Mouse (Mus musculus) thymus, adult 2 months (tissue): ENCODE measurements at regions not wholly inside any gene's neighbourhood (a gene's known extent, or its start where the extent isn't known, plus 50 kb on each side); places are given as distances from the start of the nearest gene placed in this dataset.

Source experiments
- CTCF ChIP-seq: fragments of 200-500 bp; IDR thresholded peaks from 2 replicates; pipeline ENCODE4 v1.5.1; 2012; ENCODE audit warnings: mild to moderate bottlenecking, control low read depth, low read length, moderate library complexity, borderline replicate concordance; ENCODE audit not compliant: control insufficient read depth, poor library complexity, insufficient read depth; ENCODE audit errors: extremely low read depth
- POLR2A ChIP-seq: fragments of 200-500 bp; IDR thresholded peaks from 2 replicates; pipeline ENCODE4 v1.6.1; 2012; ENCODE audit warnings: mild to moderate bottlenecking, low read length, control low read depth, moderate library complexity; ENCODE audit not compliant: control insufficient read depth, poor library complexity, insufficient read depth; ENCODE audit errors: extremely low read depth

GRCm38 (mm10) chr10:111686585-111686984 lies 180.5 kb downstream of the Phlda1 start:
- no peak for TF ChIP-seq POLR2A
- no peak for TF ChIP-seq CTCF
